Mouse (Mus musculus) lung, adult 10 weeks (tissue): ENCODE measurements around the gene Mphosph9. TPM values are rescaled to one million over a fixed set of nuclear protein-coding genes. Genes with fewer than 3 reads are reported as not detected.

Experiments
- polyA plus RNA-seq: library from polyadenylated mRNA; stranded (reverse); fragments of 350-450 nt; fragmentation: Illumina TruSeq; extraction: RNeasy Lipid Tissue Mini Kit (QIAGEN cat#74804); gene quantifications from one replicate; pipeline ENCODE4 v1.2.3, GENCODE M21; 2014; ENCODE audit warnings: low read depth, low replicate concordance; ENCODE audit not compliant: insufficient read depth

Gene Mphosph9
- polyA plus RNA-seq = 1.3 TPM

GRCm38 (mm10) chr5:124327510-124328364 is at the start of gene Mphosph9, which contains the start of gene 2810006K23Rik:
Gene Mphosph9 (minus strand): TSS chr5:124327972.
Gene 2810006K23Rik (plus strand): TSS chr5:124328089.

GRCm38 (mm10) chr5:124362982-124363381 is 35.2 kb upstream of the Mphosph9 start, which contains the start of gene Cdk2ap1:
Gene Cdk2ap1 (minus strand): TSS chr5:124363082.

DNA sequence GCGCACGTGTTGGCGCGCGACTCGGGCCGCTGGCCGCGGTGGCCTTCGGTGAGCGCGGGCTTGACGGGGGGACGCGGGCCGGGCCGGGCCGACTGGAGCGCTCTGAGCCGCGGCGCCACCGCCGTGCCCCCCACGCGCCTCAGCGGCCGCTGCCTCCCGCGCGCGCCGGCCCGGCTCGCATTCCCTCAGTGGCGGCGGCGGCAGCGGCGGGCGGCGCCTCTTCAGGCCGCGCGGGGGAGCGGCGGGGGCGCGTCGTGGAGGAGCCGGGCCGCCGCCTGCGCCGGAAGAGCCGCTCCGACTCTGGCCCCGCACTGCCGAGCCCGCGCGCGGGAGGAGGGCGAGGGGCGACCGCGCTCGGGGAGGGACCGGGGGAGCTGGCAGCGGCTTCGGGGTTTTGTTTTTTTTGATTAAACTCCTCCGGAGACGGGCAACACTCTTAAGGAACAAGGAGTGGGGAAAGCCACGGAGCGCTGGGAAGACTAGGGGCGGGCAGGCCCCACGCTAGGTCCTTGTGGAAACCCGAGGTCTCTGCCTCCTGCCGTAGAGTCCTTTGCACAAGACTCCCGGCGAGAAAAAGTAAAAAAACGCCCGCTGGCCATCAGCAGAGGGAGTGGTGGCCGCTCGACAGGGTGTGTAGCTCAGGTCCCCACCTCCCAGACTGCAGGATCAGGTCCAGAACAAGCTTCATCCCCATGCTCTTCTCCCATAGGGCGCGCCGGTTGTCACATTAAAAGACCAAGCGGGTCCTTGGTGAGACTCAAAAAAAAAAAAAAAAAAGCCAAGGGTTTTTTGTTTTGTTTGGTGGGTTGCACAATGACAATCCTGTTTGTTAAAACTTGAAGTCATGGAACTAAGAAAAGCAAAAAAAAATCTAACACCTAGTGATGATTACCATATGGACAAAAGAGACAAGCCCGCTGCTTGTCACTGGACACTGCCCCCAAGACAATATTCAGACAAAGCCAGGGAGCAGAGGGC is 77.9 kb downstream of the Mphosph9 start, which contains the start of gene Pitpnm2:
Pitpnm2 (minus strand) TSS at position 147 of the 978 bp plus-strand sequence.

Other genes with a start within 250 kb of the Mphosph9 start
- gene Abcb9, start 232.2 kb downstream of the Mphosph9 start, polyA plus RNA-seq = 3.2 TPM
- gene Ogfod2, start 215.7 kb downstream of the Mphosph9 start, polyA plus RNA-seq = 23.3 TPM
- gene Arl6ip4, start 211.9 kb downstream of the Mphosph9 start, polyA plus RNA-seq = 48.1 TPM
- gene Pitpnm2, start 78.2 kb downstream of the Mphosph9 start, polyA plus RNA-seq = 13.8 TPM
- 7.3 TPM for gene 2810006K23Rik, start 117 bp upstream of the Mphosph9 start, polyA plus RNA-seq
- gene Cdk2ap1, start 35.1 kb upstream of the Mphosph9 start, polyA plus RNA-seq = 79.2 TPM
- gene Sbno1, start 98.0 kb upstream of the Mphosph9 start, polyA plus RNA-seq = 8.9 TPM
- gene Kmt5a, start 112.0 kb upstream of the Mphosph9 start, polyA plus RNA-seq = 25.3 TPM
- 23.6 TPM for gene Rilpl2, start 150.4 kb upstream of the Mphosph9 start, polyA plus RNA-seq
- 8.3 TPM for gene Snrnp35, start 155.2 kb upstream of the Mphosph9 start, polyA plus RNA-seq
- 21.6 TPM for gene Rilpl1, start 203.4 kb upstream of the Mphosph9 start, polyA plus RNA-seq
- 274 TPM for gene Tmed2, start 212.7 kb upstream of the Mphosph9 start, polyA plus RNA-seq
- 7.3 TPM for gene Ddx55, start 224.9 kb upstream of the Mphosph9 start, polyA plus RNA-seq